Comparison of ENCODE assay signal across 8 mouse cellular contexts in the genomic region with DNA sequence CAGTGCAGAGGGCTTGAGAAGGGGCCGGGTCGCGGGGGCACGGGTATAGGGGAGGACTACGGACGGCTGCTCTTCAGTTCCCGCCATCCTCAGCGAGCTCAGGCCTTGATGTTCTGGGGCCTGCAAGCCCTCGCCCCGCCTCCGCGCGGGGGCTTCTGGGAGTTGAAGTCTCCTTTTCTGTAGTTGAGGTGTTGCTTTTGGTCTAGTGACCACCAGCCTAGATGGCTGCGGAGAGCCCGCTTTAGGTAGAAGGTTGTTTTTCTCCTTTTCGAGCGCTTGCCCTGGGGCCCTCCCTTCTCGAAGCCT. TPM values are rescaled to one million over a fixed set of nuclear protein-coding genes. Genes with fewer than 3 reads are reported as not detected.
A peak's percentile ranks its signal among the peaks of the same experiment; 100 is the strongest.
DNase-seq lines count a peak whose midpoint lies in the region; ATAC-seq lines count a peak whose summit lies in the region.

No protein-coding gene starts in this region.

- H3K36me3 ChIP-seq in hindbrain, embryonic 16.5 days (ENCODE audit: control insufficient read depth, insufficient read depth, low read length), result peaks cover 9% of the 10 kb centered on the region

- 1% methylated on average over 18 of the region's 18 CpGs for WGBS in hindbrain, embryonic 16.5 days

- H3K4me3 ChIP-seq in hindbrain, embryonic 16.5 days (ENCODE audit: low read length), result peak overlapping the region; percentile 100

- no peaks in the 10 kb centered on the region for H3K27me3 ChIP-seq in hindbrain, embryonic 16.5 days (replicated peaks; ENCODE audit: control insufficient read depth, insufficient read depth, low read length)

- peak; percentile 89 for DNase-seq in T-cell, adult 2 months (ENCODE audit: low spot score)
- peak; percentile 90 to 93 for DNase-seq in cerebellum, postnatal 25 days
- peak; percentile 84 to 89 for DNase-seq in frontal cortex, postnatal 36 days (ENCODE audit: low spot score in 2 of 2)
- peak; percentile 67 for DNase-seq in left cerebral cortex, adult 11 months (ENCODE audit: low spot score)
- DNase-seq in lung, postnatal 36 days, result peak; percentile 93
- DNase-seq in retina, embryonic 14.5 days (ENCODE audit: low spot score), result peak; percentile 94
- DNase-seq in thymus, postnatal 4 days, result peak; percentile 93

- H3K4me1 ChIP-seq in hindbrain, embryonic 16.5 days (ENCODE audit: control insufficient read depth, insufficient read depth, low read depth, low read length), result peaks cover 13% of the 10 kb centered on the region

- ATAC-seq in hindbrain, embryonic 16.5 days, result peak; percentile 92

- peak overlapping the region; percentile 70 for H3K4me2 ChIP-seq in hindbrain, embryonic 16.5 days (ENCODE audit: low read length)

- no peaks in the 10 kb centered on the region for H3K9me3 ChIP-seq in hindbrain, embryonic 16.5 days (ENCODE audit: control insufficient read depth, low read length)

- H3K27ac ChIP-seq in hindbrain, embryonic 16.5 days (ENCODE audit: low read depth, low read length), result peak overlapping the region; percentile 89

- peak overlapping the region; percentile 87 for H3K9ac ChIP-seq in hindbrain, embryonic 16.5 days (ENCODE audit: low read depth, low read length)

RNA-seq across cellular contexts. Expression of gene Slf2, which starts 0.5 kb away (rescaled TPM):
- 26.7 and 27.8 TPM in 2 replicates for polyA plus RNA-seq in hindbrain, embryonic 16.5 days (2015; fragmentation: Nextera tagmentation; extraction: Ambion mirVana)

RNA-seq across cellular contexts. Expression of gene Sema4g, which starts 57.5 kb away (rescaled TPM):
- polyA plus RNA-seq in hindbrain, embryonic 16.5 days (2015; fragmentation: Nextera tagmentation; extraction: Ambion mirVana), result 18.0 and 18.7 TPM in 2 replicates

Comparison
In these comparisons a context has a peak if more than half of its experiments do, and no peak if none do; other contexts are left out.
1. Peak in every context shown above with its lines: DNase-seq, ATAC-seq, H3K4me3 ChIP-seq and H3K27ac ChIP-seq.